Mouse (Mus musculus) neutrophil, adult 5-6 weeks (primary cell): ENCODE data around the gene Irgm2. TPM values are rescaled to one million over a fixed set of nuclear protein-coding genes. Genes with fewer than 3 reads are reported as not detected.
A peak's percentile ranks its signal among the peaks of the same experiment; 100 is the strongest.
"Not testable (repeated sequence)": the region's sequence is repeated elsewhere in the genome, so short reads cannot be mapped to it uniquely, and the experiment has no call there.

Experiments
- ATAC-seq: fragments of 151-379, 151-347 bp; 2 replicates; pipeline ENCODE4 v1.8.0; 2017; ENCODE audit warnings: mild to moderate bottlenecking, moderate TSS enrichment; ENCODE audit not compliant: insufficient number of reproducible peaks, poor library complexity, low FRiP score, severe bottlenecking; ENCODE audit errors: extremely low read depth
- total RNA-seq: library from RNA; stranded (forward); fragments of 200-1000 nt; gene quantifications from 2 replicates; pipeline ENCODE4 v1.2.3, GENCODE M21; 2017

Gene Irgm2
- total RNA-seq, 1 experiment from 2014 or later = 66.7 TPM

DNA sequence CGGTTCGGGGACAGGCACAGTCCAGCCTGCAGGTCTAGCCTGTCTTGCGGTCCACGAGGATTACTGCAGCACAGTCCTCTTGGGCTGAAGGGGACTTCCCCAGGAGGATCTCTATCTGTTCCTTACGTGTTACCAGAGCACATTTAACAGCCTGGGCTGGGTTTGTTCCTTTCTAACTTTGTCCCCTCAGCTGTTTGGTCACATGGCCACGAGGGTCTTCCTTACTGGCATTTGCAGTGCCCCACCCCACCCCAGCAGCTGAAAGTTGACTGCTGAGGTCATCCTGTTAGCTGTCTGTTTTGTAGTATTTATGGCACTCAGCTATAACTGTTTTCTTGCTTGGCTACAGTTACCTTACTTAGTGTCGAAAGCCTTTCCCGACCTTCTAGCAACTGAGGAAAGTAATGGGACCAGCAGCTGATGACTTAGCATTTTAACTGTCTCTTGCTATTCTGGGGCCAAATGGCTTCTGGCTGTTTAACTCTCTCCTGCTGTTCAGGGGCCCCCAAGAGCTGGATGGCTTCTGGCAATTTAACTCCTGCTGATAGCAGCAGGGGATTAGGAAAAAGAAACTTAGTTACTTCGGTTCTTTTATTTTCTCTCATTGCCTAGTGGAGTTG, 11.8 kb downstream of the Irgm2 start:
- ATAC-seq = no peak

DNA sequence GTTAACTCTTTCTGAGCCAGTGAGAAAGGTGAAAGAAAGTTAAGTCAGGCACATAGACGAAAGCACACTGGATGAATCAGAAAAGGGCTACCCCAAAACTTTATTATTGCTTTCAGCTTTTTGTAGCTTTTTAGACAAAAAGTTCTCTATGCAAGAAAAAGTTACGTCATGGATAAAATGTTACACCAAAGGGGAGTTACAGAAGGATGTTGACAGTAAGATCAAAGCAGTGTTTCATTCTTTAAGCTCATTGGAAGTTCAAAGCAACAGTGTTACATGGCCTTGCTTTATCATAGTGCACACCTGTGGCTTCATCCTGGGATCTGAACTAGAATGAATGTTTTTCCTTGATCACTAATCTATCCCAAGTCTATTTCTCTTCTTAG, 12.3 kb downstream of the Irgm2 start:
- no peak for ATAC-seq

DNA sequence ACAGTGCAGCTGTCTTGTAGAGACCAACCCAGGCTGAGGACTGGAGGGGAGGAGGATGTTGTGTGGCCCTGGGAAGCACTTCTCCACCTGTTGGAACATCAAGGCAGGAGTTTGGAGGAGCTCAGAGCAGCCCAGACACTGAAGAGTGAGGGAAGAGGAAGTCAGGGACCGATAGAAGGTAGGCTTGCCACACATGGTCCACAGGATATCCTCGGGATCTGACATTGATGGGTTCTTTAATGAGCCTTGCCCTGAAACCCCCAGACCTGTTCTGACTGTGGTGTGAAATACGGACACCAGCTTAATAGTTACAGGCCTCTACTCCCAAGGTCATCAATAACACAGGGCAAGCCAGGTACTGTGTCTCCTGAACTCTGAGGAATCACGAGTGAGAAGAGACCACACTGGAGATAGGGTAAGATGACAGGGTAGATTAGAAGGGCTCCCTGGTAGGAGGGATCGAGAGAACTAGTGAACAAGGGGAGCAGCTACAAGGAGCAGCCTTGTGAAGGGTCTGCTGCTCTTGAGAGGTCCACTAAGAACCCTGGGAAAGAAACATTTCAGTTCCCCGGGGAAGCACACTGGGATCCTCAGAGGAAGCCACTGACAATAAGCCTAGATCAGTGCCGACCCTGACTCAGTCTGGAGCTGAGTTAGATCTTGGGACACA, 14.4 kb downstream of the Irgm2 start:
- ATAC-seq = no peak

DNA sequence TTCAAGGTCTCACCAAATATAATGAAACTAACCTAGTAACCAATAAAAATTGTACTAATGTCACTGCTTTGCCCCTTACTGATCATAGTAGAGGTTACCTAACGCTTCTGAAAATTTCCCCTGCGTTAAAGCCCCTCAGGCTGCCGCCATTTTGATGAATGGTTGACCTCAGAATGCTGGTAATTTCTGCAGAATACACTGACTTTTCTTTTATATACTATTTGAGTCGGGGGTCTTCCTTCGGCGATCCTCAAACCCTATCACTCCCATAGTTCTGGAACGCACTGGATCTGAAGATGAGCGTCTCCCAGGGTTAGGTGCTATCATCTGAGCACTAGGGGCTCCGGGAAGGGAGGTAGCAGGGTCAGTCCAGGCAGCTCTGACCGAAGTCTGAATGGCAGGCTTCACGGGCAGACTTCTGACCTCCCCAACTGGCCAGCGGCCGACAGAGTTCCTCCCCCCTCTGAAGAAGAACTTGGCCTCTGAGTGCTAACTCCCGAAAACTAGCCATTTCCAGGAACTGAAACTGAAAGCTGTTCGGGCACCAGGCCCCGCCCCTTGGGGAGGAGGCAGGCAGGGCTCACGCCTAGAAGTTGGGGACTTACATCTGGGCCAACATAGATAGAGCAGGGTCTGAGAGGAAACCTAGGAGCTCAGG, 15.1 kb downstream of the Irgm2 start:
- ATAC-seq = peak; percentile 96

DNA sequence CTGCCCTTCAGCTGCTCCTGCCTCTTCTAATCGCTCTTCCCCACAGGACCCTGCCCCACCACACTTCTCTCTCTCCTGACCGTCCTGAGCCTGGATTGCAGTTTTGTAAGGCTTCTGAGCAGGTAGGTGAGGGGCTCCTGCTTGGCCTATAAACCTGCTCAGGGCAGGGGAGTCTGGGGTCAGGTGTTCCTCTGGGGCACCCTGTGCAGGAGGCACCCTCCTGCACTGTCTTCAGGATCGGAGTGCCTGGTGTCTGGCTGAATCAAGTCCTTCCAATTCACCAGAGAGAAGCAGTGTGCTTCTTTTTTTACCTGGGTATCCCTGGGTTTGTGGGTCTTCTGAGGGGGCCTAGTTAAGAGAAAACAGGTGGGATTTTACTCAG, 15.6 kb downstream of the Irgm2 start:
- ATAC-seq = not testable (repeated sequence)

DNA sequence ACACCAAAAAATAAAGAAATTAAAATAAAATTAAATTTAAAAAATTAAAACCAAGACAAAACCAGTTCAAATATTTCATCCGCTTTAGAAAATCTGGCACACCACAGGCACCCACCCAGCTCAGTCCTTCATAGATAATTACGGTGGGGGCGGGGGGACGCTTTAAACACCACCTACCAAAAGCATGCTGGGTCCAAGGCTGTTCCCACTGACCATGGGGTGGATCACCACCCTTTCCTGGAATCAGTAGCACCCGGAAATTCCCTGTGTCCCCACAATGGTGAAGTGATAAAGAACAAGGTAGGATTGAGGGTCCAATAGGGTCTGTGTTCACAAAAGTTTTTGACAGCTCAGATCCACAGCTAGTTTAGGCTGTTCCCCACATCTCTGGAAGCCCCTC, 16.4 kb downstream of the Irgm2 start:
- ATAC-seq = no peak

DNA sequence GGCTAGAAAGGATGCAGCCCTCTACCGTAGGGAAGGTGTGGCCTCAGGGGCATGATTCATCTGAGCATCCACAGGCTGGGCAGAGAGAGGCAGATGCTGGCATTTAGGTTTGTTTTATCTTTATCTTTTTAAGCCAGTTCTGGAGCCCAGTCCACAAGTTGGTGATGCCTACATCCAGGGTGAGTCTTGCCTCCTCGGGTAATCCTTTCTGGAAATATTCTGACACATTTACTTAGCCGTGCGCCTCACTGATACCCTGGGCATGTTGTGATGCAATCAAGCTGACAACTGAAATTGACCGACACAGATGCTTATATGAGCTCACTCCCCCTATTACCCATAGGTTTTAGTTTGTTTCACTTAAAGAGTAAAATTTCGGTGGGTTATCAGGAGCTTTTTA, 17.4 kb downstream of the Irgm2 start:
- ATAC-seq = no peak

DNA sequence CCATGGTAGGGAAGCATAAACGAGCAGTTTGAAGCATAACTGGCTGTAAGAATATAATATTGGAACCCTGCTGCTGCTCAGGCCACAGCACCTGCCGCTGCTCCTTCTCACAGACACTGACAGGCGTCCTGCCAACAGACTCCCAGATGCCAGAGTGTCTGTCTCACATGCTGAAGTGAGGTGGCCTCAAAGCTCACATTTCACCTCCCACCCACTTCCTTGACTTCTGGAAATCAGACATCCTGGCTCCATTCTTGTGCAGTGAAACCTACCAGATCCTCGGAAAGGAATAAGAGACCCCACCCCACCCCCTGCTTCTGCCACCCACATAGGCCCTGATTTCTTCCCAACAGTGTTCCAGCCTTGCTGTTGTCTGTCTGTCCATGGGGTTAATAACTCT, 24.3 kb downstream of the Irgm2 start:
- ATAC-seq = no peak

DNA sequence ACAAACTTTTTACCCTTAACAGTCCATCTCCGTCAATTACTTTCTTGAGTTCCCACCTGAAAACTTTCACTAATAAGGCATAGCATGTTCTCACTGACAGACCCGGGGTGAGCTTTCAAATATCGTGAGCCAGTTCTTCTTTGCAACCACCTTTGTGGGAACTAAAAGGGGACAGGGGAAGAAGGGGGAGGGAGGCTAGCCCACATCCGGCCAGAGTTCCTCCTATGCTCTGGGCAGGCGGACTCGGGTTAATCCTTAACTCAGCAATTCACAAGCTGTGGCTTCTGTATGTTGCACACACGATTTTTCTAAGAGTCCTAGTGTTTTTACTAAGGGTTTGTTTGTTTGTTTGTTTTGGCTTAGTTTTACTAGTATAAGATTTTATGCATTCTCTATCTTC, 24.9 kb downstream of the Irgm2 start:
- peak; percentile 61 for ATAC-seq

DNA sequence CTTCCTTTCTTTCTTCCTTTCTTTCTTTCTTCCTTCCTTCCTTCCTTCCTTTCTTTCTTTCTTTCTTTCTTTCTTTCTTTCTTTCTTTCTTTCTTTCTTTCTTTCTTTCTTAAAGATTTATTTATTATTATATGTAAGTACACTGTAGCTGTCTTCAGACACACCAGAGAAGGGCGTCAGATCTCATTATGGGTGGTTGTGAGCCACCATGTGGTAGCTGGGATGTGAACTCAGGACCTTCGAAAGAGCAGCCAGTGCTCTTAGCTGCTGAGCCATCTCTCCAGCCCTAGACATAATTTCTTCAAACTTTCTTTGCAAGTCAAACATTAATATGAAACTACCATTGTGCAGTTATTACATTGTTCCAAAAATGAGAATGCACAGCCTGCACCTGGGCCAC, 25.5 kb downstream of the Irgm2 start:
- not testable (repeated sequence) for ATAC-seq

DNA sequence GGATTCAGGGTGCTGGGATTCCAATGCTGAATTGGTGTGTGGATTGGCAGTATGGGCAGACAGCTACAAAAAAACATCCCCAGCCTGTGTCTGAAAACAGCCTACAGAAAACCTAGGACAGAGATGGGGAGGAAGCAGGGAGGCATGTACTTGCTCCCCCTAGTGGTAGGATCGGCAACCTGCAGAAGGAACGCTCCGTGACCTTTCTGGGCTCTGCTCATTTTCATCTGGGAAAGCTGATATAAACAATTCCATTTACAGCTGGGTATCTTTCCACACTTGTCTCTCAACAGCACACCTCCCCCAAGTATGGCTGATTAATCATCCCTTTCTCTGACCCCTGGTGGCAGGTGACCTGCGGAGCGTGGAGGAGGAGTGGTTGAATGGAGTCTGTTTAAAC, 26.2 kb downstream of the Irgm2 start:
- ATAC-seq = peak; percentile 86

DNA sequence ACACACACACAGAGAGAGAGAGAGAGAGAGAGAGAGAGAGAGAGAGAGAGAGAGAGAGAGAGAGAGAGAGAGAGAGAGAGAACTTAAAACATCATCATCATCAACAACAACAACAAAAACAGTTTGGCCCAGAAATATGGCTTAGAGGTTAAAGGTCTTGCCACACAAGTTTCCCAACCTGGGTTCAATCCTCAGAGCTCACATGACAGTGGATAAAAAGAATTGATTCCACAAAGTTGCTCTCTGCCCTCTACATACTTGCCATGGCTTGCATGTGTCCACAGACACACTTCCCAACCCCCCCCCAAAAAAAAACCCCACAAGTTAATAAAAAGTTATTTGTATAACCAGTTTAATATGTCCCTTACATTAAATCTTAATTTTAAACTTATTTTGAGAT, 27.0 kb downstream of the Irgm2 start:
- no peak for ATAC-seq

DNA sequence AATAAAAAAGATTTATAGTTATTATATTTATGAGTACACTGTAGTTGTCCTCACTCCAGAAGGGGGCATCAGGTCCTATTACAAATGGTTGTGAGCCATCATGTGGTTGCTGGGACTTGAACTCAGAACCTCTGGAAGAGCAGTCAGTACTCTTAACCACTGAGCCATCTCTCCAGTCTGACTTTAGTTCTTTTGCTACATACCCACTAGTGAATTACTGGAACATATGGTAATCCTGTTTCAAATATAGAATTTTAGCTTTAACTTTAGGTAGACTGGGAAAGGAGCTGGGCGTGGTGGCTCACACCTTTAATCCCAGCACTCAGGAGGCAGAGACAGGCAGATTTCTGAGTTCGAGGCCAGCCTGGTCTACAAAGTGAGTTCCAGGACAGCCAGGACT, 28.6 kb downstream of the Irgm2 start:
- not testable (repeated sequence) for ATAC-seq

DNA sequence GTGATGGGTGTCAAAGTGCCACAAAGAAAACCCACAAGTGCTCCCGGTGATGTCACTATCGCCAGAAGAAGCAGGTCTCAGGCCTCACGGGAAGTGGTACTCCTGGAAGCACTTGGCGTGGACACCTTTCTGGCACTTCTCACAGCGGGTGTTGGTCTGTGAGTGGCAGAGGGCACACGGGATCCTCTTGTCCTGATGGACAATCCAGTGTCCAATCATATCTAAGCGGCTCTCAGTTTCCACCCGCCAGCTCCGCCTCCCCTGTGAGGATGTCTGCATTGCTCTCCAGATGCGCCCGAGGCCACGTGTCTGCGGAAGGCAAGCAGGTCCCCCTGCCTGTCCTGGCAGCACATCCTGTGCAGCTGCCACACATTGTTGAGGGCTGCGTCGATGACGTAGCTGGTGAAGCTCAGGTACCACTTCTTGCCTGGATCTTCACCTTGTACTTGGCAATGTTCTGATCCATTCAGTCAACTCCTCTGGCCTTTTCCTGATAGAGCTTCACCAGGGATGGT, 31.0 kb downstream of the Irgm2 start:
- ATAC-seq = no peak

DNA sequence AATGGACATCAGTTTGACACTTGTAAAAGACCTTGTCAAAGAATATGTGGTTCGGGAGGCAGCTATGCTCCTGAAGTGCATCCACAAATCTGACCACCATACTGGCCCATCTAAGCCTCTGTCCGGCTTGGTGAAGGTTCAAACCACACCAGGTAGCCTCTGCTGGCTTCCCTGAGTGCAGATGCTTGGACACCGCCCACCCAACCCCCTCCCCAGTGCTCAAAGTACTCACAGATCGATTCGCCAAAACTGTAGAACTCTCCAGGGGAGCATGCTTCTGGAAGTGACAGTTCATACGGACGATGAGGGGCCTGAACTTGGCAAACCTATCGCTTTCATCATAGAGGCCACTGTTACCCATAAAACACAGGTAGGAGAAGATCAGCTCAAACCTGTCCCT, 31.7 kb downstream of the Irgm2 start:
- ATAC-seq = no peak

DNA sequence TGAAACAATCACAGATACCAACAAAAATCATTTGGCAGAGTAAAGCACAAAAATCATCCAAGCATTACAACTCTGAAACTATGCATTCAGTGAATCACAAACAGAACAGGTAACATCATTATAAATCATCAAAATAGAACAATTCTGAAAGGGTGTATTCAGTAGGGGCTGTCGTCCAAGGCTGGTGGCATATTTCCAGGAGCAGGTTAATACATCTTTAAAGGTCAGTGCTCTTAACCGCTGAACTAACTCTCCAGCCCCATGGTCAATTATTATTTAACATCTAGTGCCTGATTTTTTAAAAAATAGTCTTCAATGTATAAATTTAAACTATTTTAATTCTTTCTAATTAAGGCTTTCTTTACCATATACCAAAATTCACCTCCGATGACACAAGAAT, 35.1 kb downstream of the Irgm2 start:
- not testable (repeated sequence) for ATAC-seq

DNA sequence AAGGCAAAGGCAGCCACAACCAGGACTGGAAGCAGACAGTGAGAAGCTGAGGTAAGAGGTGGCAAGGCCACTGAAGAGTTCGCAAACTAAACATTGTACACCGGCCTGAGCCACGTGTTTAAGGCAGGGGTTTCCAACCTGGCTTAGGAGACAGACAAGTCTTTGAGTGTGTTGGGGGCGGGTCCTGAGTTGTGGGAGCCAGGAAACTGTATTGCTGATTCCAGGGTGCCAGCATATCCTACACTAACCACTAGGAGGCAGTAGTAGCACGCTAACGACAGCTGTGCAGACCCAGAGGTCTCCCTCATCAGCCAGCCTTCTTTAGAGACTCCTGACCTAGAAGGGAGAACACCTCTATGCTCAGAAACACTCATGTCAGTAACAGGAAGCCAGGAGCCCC, 35.7 kb downstream of the Irgm2 start:
- peak; percentile 78 for ATAC-seq

DNA sequence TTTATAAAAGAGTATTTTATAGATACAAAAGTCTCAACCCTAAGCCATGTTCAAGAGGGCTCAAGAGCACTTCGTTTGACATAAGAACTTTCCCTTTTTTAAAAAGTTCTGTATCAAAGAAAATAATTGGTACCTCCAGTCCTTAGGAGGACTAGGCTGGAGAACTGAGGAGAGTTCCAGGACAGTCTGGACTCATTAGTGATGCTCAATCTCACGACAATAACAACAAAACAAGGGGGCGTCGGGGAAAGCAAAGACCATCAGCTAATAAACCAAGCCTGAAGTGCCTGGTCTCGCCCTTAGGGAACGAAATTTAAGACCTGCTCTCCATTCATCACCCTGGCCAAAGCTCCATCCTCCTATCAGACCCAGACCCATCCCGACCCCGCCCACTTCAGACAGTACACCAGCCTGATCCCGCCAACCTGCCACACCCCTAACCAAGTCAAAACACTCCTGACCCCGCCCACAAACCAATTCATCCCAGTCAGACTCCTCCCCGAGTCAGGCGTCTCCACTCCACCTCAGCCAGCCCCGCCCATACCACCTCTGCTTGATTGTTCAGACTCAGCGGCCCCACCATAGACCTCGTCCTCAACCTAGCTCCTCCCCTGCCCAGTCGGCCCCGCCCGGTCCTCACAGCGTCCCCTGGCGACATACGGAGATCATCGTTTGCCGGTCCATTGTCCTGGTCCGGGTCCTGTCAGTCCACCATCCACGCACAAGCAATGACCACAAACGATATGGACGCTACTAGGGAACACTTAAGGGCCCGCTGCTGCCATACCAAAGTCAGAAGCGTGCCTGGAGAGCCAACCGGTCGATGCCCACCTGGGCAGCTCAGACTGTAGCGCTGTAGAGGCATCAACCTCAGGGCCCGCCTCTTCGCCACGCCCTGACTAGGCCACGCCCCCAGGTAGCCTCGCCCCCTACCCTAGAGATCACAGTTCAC, 39.7 kb downstream of the Irgm2 start:
- peak; percentile 69 for ATAC-seq

DNA sequence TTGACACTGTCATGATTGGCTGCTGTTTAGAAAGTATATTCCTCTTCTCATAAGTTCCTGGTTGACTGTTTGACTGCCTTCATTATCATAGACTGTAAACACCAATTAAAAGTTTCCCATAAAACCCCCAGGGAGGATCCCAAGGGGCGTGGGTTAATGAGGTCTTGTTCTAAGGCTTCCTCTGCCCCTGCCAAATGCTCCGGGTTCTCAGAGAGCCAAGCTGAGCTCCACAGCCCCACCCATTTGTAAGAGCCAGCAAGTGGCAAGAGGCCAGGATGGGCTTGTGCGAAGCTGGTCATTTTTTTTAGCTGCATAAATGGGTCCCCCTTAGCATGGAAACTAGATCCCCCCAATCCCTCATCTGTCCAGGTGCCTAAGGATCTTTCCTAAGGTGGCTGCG, 47.9 kb downstream of the Irgm2 start:
- ATAC-seq = no peak
